Mouse (Mus musculus) neutrophil, adult 5-6 weeks (primary cell): ENCODE measurements at regions not wholly inside any gene's neighbourhood (a gene's known extent, or its start where the extent isn't known, plus 50 kb on each side); places are given as distances from the start of the nearest gene placed in this dataset.

Experiments used
- ATAC-seq: fragments of 151-379, 151-347 bp; 2 replicates; pipeline ENCODE4 v1.8.0; 2017; ENCODE audit warnings: mild to moderate bottlenecking, moderate TSS enrichment; ENCODE audit not compliant: insufficient number of reproducible peaks, poor library complexity, low FRiP score, severe bottlenecking; ENCODE audit errors: extremely low read depth

DNA sequence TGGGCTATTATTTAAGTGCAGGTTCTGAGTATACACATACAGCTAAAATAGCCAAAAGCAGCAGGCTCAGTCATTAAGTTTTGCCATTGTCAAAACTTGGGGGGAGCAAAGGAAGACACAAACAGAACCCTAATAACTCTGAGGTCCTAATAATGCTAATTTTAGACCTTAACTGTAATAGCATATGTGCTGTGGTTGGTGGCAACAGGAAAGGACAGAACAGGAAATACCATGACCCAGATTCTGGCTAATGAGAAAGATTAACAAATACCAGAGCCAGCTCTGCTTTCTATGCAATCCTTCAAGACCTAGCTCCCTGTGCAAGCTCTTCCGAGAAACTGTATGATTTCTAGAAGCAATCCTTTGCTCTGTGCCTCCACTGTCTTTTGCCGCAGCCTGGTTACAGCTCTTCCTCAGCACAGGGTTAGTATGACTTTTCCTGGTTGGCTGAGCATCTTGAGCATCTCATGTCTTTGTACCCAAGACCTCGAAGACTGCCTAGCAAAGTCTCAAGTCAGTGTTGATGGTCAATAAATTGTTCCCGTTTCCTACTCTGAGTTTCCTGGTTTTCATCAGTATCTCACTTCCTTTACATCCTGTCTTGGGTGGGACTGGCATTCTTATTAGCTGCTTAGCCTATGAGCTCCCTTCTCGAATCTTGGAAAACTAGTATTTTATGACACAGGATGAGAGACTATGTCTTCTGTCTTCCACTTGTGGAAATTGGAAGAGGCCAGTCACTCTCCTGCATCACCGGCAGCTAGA, 49.9 kb upstream of the Eed start:
- no peak for ATAC-seq

DNA sequence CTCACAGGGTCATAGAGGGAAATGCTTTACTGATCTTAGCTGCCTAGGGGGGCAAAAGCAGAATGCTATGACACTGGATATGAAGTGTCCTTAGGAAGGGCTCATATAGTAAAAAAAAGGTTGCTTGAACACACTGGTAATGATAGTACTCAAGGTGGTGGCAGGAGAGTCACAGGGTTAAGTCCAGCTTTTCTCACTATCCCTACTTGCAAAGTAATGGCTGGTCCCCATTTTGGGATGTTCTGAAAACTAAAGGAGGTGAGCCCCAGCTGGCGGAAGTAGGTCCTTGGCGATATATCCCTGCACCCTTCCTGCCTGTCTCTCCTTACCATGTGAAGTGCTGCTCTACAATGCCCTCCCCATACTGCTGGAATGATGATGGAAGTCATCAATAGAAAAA, 52.3 kb upstream of the Eed start:
- no peak for ATAC-seq

DNA sequence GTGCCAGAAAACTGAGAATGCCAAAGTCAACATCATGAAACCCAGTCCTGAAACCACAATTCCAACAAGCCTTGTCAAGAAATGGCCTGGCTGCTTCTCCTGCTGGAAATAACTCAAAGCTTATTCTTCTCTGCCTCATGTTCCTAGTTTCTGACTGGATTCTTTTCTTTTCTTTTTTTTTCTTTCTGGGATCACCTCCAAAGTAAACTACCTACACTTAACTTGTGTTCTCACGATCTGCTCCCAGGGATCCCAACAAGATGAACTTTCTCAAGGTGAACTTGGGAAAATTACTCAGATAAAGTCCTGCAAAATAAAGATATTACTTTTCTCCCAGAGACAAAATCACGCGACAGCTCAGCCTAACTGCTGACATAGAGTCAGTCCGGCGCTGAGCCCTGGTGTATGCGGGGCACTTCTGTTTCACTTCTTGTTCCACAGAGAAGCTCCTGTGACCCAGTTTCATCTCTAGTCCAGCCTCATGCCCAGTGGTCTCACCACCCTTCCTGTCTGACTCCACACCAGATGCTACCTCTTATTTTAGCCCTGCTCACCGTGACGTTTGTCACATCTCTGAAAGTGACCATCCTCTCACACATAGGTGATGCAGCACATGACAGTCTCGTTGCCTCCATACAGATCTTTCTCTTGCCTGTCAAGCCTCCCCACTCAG, 53.0 kb upstream of the Eed start:
- ATAC-seq: peak; percentile 54; the same call in 1 of the 2 replicates

DNA sequence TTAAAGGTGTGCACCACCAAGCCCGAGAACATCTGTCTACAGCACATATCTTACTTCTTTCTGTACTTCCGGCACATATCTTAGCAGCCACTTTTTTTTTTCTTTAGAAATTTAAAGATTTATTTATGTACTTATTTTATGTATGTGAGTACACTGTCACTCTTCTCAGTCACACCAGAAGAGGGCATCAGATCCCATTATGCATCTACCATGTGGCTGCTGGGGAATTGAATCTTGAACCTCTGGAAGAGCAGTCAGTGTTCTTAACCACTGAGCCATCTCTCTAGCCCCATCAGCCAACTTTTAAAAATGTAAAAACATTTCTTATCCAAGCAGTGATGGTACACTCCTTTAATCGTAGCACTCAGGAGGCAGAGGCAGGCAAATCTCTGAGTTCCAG, 53.7 kb upstream of the Eed start:
- ATAC-seq: no peak

DNA sequence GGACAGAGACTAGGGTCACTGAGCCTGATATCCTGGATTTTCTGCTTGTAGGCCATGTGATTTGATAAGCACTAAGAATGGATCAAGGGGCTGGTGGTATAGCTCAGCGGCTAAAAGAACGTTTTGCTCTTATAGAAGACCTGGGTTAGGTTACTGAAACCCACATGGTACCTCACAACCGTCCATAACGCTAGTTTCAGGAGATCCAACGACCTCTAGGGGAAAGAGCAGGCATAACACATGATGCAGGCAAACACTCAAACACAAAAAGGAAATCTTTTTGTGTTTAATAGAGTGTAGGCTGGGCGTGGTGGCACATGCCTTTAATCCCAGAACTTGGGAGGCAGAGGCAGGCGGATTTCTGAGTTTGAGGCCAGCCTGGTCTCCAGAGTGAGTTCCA, 54.6 kb upstream of the Eed start:
- ATAC-seq: no peak

DNA sequence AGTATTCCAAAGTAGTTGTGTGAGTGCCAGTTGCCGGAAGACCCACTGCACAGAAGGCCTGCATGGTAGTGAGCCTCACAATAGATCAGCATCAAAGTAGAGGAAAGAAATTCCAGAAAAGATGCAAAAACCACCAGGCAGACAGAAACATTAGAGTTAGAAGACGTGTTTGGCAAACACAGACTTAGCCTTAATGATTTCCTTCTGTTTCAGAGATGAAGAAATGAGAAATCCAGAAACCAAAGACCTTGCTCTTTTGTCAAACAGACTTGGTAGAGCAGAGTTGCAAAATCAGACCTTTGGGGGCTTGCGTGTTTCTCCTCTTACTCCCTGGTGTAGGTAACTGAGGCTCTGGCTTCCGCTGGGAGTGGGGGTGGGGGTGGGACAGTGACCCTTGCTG, 57.0 kb upstream of the Eed start:
- ATAC-seq: no peak

DNA sequence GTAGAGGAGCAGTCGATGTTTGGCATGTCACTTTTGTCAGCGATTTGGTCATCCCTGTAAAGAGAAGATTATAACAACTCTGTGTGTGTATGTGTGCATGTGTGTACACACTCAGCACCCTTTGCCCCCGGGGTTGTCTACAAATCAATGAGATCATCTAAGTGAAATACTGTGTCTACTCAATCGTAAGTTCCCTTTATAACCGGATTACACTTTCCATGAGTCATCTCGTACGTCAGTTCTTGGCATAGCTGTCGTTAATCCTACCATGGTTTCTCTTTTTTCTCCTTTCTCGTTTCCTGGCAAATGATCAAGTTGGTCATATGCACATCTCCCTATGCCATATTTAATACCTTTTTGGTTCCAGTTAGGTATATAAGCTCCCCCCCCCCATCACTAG, 58.7 kb upstream of the Eed start:
- ATAC-seq: peak; percentile 75

DNA sequence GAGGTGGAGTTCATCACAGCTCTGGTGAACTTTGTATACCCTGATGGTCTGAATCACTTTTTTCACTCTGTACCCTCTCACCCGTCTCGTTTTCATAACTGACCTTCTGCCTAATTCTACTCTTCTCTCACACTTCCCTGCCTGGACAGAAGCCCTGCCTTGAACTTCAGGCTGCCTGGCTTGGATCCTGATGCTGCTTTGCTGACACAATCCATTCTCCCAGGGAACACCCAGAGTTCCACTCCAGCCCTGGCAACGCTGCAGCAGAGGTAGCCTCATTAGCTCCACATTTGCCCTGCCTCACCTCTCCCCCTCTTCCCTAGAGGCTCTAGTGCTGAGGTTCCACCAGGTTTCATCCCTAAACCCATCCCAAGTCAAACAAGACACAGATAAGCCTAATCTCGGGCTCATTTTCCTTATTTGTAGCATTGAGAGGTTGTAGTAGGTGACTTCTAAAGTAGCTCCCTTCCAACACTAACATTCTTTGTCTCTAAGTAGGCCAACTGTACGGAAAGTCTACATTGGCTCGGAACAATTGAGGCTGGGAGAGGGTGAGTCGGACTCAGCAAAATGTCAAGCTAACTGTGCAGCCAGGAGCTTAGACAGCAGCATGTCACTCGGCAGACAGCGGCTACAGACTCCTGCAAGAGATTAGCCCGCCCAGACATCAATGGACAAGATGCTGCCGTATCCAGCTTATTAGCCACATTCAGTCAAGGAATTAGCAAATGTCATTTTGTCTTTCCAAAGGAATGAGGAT, 60.0 kb upstream of the Eed start:
- no peak for ATAC-seq

DNA sequence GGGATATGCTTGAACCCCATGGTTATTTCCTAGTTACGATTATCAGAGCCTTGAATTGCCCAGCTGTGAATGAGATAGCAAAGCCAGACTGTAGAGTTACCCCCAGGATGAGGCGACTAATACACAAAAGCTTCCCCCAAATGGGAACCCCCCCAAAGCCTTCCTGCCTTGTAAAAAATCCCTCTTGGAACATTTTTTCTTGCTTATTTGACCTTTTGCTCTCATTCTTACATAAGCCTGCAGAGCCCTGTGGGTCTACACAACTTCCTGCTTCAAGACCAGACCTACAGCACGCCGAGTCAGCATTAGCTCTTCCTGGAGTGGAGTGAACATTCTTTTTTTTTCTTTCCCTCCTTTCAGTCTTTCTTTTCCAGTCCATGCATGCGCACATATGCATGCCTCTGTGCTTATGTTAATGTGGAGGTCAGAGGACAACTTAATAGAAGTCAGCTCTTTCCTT, 60.8 kb upstream of the Eed start:
- no peak for ATAC-seq

DNA sequence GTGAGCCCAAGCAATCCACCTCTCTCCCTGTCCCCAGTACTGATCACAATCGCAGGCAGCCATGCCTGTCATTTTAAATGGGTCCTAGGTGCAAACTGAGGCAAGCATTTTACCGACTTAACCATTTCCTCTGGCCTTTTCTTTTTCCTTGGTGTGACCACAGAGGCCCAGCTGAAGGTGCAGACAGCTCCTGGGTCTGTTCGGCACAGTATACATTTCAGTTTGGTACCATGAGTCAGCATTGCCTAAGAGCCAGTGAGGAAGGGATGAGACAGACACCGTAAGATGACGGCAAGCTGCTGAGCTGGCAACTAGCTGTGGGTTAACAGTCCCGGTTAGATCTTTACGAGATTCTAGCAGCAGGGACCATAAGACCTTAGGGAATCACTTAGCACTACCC, 61.6 kb upstream of the Eed start:
- ATAC-seq: peak; percentile 53; the same call in 1 of the 2 replicates

DNA sequence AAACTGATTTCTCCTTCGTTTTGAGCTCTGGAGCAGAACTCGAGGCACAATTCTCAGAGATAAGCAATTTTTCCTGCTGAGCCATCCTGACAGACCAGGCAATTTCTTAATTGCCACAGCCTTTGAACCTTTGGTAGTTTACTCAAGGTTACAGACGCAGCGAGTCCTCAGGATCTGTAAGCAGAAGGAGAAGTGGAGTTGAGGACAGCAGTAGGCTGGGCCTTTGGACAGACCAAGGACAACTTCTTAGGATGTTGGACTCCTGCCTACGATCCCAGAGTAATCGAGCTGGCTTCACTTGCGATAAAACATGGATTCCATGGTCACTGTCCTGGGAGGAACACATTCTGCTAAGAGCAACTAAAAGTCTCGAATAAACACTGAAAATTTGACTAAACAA, 62.7 kb upstream of the Eed start:
- ATAC-seq: no peak

DNA sequence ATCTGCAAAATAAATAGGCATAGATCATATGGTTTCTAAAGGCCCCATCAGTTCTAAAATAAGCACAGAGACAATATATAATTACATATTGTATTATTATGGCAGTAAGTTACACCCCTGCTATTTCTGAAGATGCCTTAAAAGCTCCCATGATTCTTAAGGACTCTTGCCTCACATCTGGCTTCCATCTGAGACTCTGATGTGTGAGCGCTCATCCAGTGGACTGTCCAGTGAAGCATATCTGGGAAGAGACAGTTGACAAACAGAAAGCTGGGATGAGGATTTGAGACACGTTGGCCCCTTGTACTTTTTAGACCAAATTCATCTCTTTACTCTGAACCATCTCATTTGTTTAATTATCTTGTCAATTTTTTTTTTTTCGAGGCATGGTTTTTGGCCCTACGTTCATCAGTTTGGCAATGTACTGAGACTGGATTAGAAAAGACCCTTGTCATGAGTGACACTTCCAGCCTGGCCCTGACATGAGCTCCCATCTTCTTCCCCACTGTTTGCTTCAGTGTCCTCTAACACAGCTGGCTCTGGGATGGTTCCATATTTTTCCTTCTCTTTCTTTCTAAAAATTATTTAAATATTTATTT, 63.4 kb upstream of the Eed start:
- no peak for ATAC-seq

DNA sequence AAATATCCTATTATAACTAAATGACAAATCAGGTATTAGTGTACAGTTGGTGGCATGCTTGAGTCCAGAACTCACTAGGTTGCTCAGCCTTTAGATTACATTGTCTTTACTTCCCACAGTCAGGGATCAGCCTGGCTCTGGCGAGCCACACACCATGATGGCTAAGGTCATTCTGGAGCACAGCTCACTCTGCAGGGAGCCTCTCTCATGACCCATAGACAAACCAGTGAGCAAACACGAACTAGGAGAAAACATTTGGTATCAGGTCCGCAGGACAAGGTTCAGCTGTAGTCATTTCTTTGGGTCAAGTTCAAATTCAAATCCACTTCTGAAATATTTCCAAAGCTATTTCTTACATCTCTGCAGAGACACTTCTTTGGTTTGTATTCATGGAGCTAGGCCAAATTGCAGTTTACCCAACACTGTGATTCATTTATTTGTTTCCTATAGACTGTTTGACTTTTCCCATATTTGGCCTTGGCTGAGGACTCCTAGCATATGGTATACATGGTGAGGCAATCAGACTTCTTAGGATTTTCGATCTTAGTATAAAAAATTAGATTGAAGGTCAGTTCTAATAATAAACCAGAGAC, 64.5 kb upstream of the Eed start:
- no peak for ATAC-seq

DNA sequence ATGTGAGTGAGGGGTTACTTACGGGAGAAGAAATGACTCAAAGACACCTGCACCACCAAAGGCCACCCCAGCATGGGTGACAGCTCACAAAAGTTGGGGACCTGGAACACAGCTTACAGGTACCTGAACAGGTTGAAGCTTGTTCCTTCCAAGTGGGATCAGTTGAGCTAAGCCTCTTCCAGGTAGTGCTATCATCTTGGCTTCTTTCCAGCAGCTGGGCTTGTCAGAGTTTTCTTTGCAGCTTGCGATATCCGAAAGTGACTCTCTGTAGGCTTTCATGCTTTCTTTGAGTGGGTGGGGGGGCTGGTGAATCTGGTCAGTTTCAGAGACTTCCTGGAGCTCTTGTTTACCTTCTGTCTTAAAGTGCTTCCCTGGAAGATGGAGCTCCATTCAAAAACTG, 65.4 kb upstream of the Eed start:
- no peak for ATAC-seq

DNA sequence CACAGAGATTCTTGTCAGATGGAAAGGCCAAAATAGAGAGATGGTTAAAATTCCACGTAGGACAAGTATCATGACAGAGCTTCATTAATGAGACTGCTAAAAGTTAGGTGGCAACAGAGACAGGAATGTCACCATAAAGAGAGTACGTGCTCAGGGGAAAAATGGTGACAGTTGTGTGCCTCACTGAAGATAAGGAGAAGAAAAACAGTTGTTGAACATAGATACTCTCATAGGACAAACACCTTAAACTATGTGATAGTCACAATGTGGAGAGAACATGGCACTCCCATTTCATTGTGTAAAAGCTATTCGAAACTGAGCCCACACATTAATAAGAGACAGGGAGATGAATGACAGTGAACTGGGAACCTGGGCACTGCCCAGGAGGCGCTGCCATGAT, 66.1 kb upstream of the Eed start:
- ATAC-seq: no peak

DNA sequence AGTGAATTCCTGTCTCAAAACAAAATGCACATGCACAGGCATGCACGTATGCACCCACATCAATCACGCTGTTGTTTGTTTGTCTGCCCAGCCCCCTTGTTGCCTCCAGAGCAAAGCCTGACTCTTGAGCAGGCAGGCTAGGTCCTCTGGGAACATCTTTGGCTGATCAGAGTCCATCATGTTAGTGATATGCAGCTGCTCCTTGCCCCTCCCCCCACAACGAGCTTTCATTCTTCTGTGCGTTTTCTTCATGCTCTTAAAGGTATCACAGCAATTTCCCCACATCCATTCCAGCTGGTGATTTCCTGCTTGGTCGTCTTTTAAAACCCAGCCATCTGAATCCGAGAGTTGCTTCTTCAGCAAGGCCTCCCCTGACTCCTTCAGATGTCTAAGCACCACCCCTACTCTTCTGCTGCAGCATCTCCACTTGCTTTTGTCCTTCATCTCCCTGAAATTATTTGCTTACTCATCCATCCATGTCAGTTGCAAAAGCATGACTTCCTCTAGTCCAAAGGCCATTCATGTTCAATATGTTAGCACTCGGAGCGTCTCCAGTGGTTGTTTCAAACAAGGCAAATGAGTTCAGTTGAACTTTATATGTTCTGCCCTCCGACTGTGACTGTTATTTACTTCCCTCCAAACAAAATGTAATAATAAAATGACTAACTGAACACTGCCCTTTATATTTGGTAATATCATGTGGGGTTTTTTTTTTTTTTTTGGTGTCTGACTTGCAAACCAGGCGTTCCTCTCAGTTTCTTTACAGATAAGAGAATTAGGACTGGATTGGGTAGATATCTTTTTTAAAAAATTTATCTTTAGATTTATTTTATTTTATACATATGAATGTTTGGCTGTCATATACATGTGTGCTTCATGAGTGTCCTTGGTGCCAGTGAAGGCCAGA, 67.9 kb upstream of the Eed start:
- ATAC-seq: 0 out of 2 replicates have a peak, but pooled peaks have one; percentile 36

DNA sequence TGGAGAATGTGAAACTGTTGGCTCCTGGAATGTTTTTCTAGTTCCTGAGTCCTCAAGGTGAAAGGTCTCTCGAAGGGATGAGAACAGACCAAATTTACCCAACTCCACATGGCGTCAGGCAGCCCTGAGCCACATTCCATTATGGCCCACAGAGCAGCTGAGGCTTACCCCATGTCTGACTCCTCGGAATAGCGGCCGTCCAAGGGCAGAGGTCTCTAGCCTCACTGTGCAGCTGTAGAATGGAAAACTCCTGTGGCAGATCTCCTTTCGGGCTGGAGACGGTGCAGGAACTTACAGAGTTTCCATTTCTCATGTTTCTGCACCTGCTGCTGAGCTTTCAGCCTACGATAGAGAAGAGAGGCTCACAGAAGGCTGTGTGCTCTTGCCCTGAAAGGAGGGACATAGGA, 69.1 kb upstream of the Eed start:
- ATAC-seq: no peak

DNA sequence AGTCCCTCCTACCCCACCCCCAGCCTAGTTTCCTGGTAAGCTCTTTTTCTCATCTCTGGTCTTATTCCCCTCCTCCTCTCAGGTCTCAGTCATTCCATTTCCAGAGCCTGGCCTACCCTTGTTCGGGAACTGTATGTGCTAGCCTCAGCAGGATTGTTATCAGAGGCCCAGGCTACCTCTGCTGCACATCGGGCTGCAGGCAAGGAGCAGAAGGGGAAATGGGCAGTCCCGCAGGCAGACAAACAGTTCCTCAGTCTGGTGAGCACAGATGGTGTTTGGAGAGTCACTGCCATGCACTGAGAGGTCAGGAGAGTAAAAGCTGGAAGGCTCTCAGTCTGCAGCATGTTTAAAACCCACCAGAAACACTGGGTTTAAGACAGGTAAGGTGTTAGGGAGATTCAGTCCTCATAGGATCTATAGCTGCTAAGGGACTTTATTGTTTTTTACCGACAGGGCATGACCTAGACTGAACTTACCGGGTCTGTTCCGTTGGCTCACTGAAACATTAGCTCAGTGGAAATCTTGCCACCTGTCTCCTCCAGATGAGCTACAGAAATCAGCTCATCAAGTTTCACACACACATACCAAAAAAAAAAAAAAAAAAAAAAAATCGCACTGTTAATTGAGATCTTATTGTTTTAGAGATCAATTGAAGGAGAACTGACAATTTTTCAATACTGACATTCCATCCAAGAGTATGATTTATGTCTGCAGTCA, 74.2 kb upstream of the Eed start:
- ATAC-seq: peak; percentile 53; the same call in 1 of the 2 replicates
